Mouse (Mus musculus) stomach, embryonic 16.5 days (tissue): ENCODE measurements around the gene Abcf2. TPM values are rescaled to one million over a fixed set of nuclear protein-coding genes. Genes with fewer than 3 reads are reported as not detected.

ENCODE experiments used
- ATAC-seq: fragments of 200-750 bp; cut with Nextera tagmentation; 2 replicates; pipeline ENCODE4 v1.8.0; 2017; ENCODE audit warnings: moderate number of reproducible peaks, moderate TSS enrichment; ENCODE audit not compliant: insufficient read depth, low FRiP score
- H3K27ac ChIP-seq: fragments of 300-500 bp; sonication (generic); 2 replicates; pipeline ENCODE4 v1.5.1; 2014; ENCODE audit warnings: low read length
- H3K27me3 ChIP-seq: fragments of 300-500 bp; sonication (generic); 2 replicates; pipeline ENCODE4 v1.6.1; 2014; ENCODE audit warnings: low read length, control low read depth, mixed read lengths; ENCODE audit not compliant: control insufficient read depth, insufficient read depth
- H3K36me3 ChIP-seq: fragments of 300-500 bp; sonication (generic); 2 replicates; pipeline ENCODE4 v1.6.1; 2014; ENCODE audit warnings: low read length; ENCODE audit not compliant: control insufficient read depth, insufficient read depth
- H3K4me1 ChIP-seq: fragments of 300-500 bp; sonication (generic); 2 replicates; pipeline ENCODE4 v1.6.1; 2014; ENCODE audit warnings: low read length, control low read depth, mixed read lengths; ENCODE audit not compliant: control insufficient read depth, insufficient read depth
- H3K4me2 ChIP-seq: fragments of 300-500 bp; sonication (generic); 2 replicates; pipeline ENCODE4 v1.6.1; 2014; ENCODE audit warnings: low read depth, low read length, mixed read lengths
- H3K4me3 ChIP-seq: fragments of 300-500 bp; sonication (generic); replicated peaks from 2 replicates; pipeline ENCODE4 v1.5.1; 2014; ENCODE audit warnings: mild to moderate bottlenecking, low read length
- H3K9ac ChIP-seq: fragments of 300-500 bp; sonication (generic); 2 replicates; pipeline ENCODE4 v1.6.1; 2014; ENCODE audit warnings: low read length
- H3K9me3 ChIP-seq: fragments of 300-500 bp; sonication (generic); replicated peaks from 2 replicates; pipeline ENCODE4 v1.6.1; 2016; ENCODE audit warnings: low read length, control low read depth; ENCODE audit not compliant: control insufficient read depth
- WGBS: fragments of 180-500 bp; shearing (Covaris S2); extraction: QIAGEN DNeasy Blood & Tissue Kit; methylation state at CpG from one replicate; pipeline ENCODE4 v1.1.7; 2014; 5-methylcytosine and 5-hydroxymethylcytosine counted together
- polyA plus RNA-seq: library from polyadenylated mRNA; unstranded; fragments of >200 nt; fragmentation: Nextera tagmentation; extraction: Ambion mirVana; gene quantifications from 2 replicates; pipeline ENCODE4 v1.2.1, GENCODE M21; 2015

The Abcf2 gene
- 81.7 and 81.9 TPM in 2 replicates for polyA plus RNA-seq

- Histone ChIP-seq H3K27me3 (no peaks in the 10 kb centered on the region), H3K4me1 (peaks cover 9% of the 10 kb centered on the region), H3K4me2 (peak within 1 kb of the TSS; percentile 73), H3K9ac (peak within 1 kb of the TSS; percentile 89), H3K36me3 (peaks cover 19% of the 10 kb centered on the region; the same call in 1 of the 2 replicates), H3K27ac (peak within 1 kb of the TSS; percentile 88), H3K9me3 (no peaks in the 10 kb centered on the region), H3K4me3 (peak within 1 kb of the TSS; percentile 91)
- WGBS = under 1% methylated on average over 48 of the region's 48 CpGs
- peak; percentile 98 for ATAC-seq
Measured at GRCm38 (mm10) chr5:24577183-24577929, at the start of gene Abcf2. Abcf2 (minus strand) TSS chr5:24577467.

GRCm38 (mm10) chr5:24624822-24625120, 47.5 kb upstream of the Abcf2 start:
- 38% methylated on average over 4 of the region's 4 CpGs for WGBS

GRCm38 (mm10) chr5:24623986-24624821, 46.9 kb upstream of the Abcf2 start, which contains the start of gene Smarcd3:
Smarcd3 (minus strand) TSS chr5:24624411.
- Histone ChIP-seq H3K4me3 (peak within 1 kb of the TSS; percentile 54), H3K9me3 (no peaks in the 10 kb centered on the region), H3K27ac (no peak within 1 kb of the TSS), H3K36me3 (no peaks in the 10 kb centered on the region), H3K27me3 (peaks cover 15% of the 10 kb centered on the region), H3K4me1 (0 out of 2 replicates have a peak, but pooled peaks cover 5% of the 10 kb centered on the region), H3K4me2 (peak within 1 kb of the TSS; percentile 68), H3K9ac (peak within 1 kb of the TSS; percentile 75)
- peak; percentile 74 for ATAC-seq
- WGBS = 4% methylated on average over 37 of the region's 37 CpGs

More at GRCm38 (mm10) chr5:24624822-24625120, 47.5 kb upstream of the Abcf2 start:
- Histone ChIP-seq H3K9ac (peak overlapping the region; percentile 75; the same call in 1 of the 2 replicates), H3K27ac (no peak overlapping the region), H3K36me3 (no peaks in the 10 kb centered on the region), H3K4me1 (0 out of 2 replicates have a peak, but pooled peaks cover 5% of the 10 kb centered on the region), H3K4me3 (no peak overlapping the region), H3K9me3 (no peaks in the 10 kb centered on the region), H3K27me3 (peaks cover 15% of the 10 kb centered on the region), H3K4me2 (peak overlapping the region; percentile 68; the same call in 1 of the 2 replicates)
- no peak for ATAC-seq

- H3K27me3 ChIP-seq = peaks cover 15% of the 10 kb centered on the region
- ATAC-seq = no peak
- 42% methylated on average over 8 of the region's 8 CpGs for WGBS
- 0 out of 2 replicates have a peak, but pooled peaks cover 5% of the 10 kb centered on the region for H3K4me1 ChIP-seq
- no peak overlapping the region for H3K4me3 ChIP-seq
- H3K36me3 ChIP-seq = no peaks in the 10 kb centered on the region
- peak overlapping the region; percentile 68 for H3K4me2 ChIP-seq
- peak overlapping the region; percentile 75 for H3K9ac ChIP-seq
- no peak overlapping the region for H3K27ac ChIP-seq
- H3K9me3 ChIP-seq = no peaks in the 10 kb centered on the region
Measured at GRCm38 (mm10) chr5:24623041-24623985, 46.0 kb upstream of the Abcf2 start.

GRCm38 (mm10) chr5:24622386-24623040, 45.2 kb upstream of the Abcf2 start:
- Histone ChIP-seq H3K9me3 (no peaks in the 10 kb centered on the region), H3K36me3 (no peaks in the 10 kb centered on the region), H3K27ac (no peak overlapping the region), H3K4me1 (0 out of 2 replicates have a peak, but pooled peaks cover 5% of the 10 kb centered on the region), H3K9ac (no peak overlapping the region), H3K4me2 (no peak overlapping the region), H3K27me3 (peaks cover 15% of the 10 kb centered on the region), H3K4me3 (no peak overlapping the region)
- 72% methylated on average over 7 of the region's 7 CpGs for WGBS
- no peak for ATAC-seq

GRCm38 (mm10) chr5:24620626-24621025, 43.4 kb upstream of the Abcf2 start:
- ATAC-seq = no peak
- Histone ChIP-seq H3K9ac (no peak overlapping the region), H3K27me3 (peaks cover 15% of the 10 kb centered on the region), H3K4me2 (no peak overlapping the region), H3K4me1 (0 out of 2 replicates have a peak, but pooled peaks cover 5% of the 10 kb centered on the region), H3K27ac (no peak overlapping the region), H3K36me3 (no peaks in the 10 kb centered on the region), H3K9me3 (no peaks in the 10 kb centered on the region), H3K4me3 (no peak overlapping the region)
- 69% methylated on average over 8 of the region's 8 CpGs for WGBS

- H3K27ac ChIP-seq = no peak overlapping the region
- WGBS = 44% methylated on average over 8 of the region's 8 CpGs
- peaks cover 15% of the 10 kb centered on the region for H3K27me3 ChIP-seq
- ATAC-seq = no peak
- H3K9ac ChIP-seq = no peak overlapping the region
- H3K9me3 ChIP-seq = no peaks in the 10 kb centered on the region
- H3K4me3 ChIP-seq = no peak overlapping the region
- H3K36me3 ChIP-seq = no peaks in the 10 kb centered on the region
- H3K4me2 ChIP-seq = no peak overlapping the region
- H3K4me1 ChIP-seq = 0 out of 2 replicates have a peak, but pooled peaks cover 5% of the 10 kb centered on the region
Measured at GRCm38 (mm10) chr5:24620116-24620515, 42.8 kb upstream of the Abcf2 start.

GRCm38 (mm10) chr5:24618921-24619320, 41.7 kb upstream of the Abcf2 start:
- Histone ChIP-seq H3K4me2 (no peak overlapping the region), H3K27me3 (peaks cover 9% of the 10 kb centered on the region), H3K36me3 (no peaks in the 10 kb centered on the region), H3K27ac (no peak overlapping the region), H3K4me1 (no peaks in the 10 kb centered on the region), H3K4me3 (no peak overlapping the region), H3K9me3 (no peaks in the 10 kb centered on the region), H3K9ac (no peak overlapping the region)
- no peak for ATAC-seq
- 83% methylated on average over 3 of the region's 3 CpGs for WGBS
